Mouse (Mus musculus) layer of hippocampus, adult 8-10 months (tissue): ENCODE measurements around the gene Gh. TPM values are rescaled to one million over a fixed set of nuclear protein-coding genes. Genes with fewer than 3 reads are reported as not detected.
"Not testable (repeated sequence)": the region's sequence is repeated elsewhere in the genome, so short reads cannot be mapped to it uniquely, and the experiment has no call there.

ENCODE experiments used
- DNase-seq, 2 experiments: peaks; one replicate each; pipeline ENCODE4 v3.0.0; 2022; ENCODE audit warnings: low spot score in 2 of 2
- total RNA-seq, 4 experiments: library from RNA; stranded (reverse); gene quantifications; 2 replicates each; pipeline ENCODE4 v1.2.4; 2022

Gene Gh
- total RNA-seq: 1 to 10 TPM in 1 of 4 experiments, under 1 TPM in 1, not detected in 2; 0.57 to 1.7 TPM

DNA sequence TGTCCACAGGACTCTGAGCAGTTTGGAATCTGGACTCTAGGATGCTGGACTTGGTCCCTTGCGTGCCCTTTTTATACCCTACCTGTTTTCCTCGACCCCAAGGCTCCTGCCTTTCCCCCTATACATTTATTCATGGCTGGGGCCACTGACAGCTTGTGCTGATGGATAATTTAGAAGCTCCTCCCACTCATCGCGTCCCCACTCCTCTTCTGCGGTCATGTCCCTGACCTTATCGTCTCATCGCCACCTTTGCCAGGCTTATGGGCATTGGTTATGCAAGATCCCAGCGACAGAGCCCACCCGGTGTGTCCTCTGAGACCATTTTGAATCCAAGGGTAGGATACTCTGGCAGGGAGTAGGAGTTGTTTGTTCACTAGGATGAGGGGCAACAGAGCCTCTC, at the start of gene Gh:
Gene Gh (minus strand): TSS at position 101 of the 400 bp plus-strand sequence.
- DNase-seq: no peak

DNA sequence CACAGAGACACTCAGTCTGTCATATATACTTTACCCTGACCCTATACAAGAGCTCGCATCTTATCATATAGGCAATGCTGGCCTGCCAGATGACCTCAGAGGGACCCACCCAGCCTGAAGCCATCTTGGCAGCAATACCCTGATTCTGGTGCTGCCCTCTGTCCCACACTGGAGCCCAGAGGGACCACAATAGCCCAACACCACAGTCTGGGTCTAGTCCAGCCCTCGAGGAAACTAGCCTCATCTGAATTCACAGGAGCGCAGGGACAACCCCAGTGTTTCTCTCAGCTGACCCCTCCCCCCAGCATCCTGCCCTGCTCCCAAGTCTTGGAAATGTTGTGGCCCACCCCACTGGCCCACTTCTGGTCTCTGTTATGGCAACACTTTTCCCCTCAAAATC, 49.6 kb upstream of the Gh start:
- DNase-seq: no peak

DNA sequence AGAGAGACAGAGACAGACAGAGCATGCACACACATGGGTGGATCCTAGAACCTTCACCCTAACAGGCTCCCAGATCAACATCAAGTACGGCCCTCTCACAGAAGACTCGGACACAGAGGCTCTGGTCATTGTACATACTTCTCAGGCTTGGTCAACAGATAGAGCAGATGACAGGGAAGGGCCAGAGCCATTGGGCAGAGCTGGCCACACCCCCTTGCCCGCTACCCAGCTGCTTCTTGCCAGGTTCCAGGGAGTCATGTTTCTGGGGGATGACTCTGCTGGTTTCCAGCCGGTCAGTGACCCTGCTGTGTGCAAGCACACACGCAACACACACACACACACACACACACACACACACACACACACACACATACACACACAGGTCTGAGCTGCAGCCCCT, 49.2 kb upstream of the Gh start:
- no peak for DNase-seq

DNA sequence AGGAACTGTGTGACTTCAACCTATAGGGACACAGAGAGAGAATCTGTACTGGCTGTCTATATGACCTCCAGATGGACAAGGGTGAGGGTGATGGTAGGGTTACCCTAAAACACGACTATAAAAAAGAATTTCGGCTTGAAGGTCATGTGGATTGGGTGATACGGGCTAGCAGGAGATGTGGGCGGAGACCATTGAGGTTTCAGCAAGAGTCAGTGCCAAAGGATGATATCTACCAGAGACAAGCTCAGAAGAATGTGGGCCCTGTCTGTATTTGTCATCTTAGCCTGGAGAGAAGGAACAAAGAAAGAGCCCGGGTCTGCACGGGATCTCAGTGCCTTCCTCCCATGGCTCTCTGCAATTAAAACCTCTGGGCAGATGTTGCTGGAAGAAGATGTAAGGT, 48.1 kb upstream of the Gh start:
- DNase-seq: no peak

DNA sequence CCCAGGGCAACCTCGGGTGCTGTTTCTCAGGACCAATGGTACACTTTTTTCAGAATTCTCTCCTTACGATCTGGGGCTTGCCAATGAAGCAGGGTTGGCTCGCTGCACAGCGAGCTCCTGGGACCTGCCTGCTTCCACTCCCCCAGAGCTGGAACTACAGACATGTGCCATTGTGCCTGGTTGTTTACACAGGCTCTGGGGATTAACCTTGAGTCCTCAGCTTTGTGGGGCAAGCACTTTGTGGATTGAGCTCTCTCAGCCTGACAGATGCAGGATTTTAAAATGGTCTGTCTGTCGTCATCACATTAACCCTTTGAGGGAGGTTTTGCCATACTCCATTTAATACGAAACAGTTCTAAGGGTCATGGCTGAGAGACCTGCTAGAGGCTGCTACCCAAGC, 43.2 kb upstream of the Gh start:
- DNase-seq: no peak

DNA sequence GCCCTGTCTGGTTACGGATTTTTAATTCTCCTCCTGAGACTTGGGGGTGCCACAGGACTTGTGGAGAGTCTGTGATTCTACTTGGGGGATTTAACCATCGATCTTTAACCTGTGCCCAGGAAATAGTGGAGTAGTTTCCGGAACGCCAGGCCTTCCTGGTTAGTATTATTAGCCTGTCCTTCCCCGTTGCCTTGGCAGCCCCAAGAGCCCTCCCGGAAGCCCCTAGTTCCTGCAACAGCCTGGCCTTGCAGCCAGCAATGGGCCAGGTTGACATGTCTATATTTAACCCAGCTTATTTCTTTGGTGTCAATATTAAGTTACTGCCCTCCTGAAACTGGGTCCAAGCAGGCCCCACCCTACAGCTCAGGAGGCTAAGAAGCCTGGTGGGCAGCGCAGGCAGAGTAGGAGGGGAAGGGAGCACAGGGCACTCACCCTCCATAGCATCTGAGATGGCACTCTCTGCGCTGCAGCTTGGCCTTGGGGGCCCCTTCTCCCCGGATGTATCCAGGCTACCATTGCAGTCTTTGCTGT, 39.4 kb upstream of the Gh start:
- no peak for DNase-seq

DNA sequence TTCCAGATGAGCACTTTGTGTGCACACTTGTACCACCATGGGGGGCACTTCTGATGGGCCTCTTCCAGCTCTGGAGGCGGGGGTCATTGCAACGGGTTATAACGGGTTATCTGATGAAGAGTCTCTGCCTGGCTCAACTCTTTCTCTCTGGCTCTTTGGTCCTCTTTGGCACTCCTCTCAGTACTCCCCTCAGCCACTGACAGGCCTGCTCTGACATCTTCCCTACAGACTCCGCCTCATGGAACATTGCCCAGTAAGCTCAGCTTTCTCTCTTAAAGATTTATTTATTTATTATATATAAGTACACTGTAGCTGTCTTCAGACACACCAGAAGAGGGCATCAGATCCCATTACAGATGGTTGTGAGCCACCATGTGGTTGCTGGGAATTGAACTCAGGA, 37.7 kb upstream of the Gh start:
- DNase-seq: not testable (repeated sequence)

DNA sequence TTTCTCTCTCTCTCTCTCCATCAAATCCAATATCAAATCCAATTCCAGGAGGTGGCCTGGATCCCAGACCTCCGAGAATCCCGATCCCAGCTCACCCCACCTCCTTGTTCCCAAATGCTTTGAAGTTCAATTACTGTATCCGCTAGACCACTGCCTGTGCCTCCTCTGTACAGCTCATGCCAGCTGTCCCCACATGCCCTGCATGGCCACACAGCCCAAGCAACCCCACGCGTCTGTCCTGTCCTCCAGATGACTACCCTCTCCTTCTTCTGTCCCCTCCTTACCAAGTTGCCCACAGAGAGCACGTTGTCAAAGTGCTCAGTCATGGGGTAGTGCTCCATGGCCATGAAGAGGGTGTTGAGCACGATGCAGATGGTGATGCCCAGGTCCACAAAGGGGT, 37.2 kb upstream of the Gh start:
- no peak for DNase-seq

DNA sequence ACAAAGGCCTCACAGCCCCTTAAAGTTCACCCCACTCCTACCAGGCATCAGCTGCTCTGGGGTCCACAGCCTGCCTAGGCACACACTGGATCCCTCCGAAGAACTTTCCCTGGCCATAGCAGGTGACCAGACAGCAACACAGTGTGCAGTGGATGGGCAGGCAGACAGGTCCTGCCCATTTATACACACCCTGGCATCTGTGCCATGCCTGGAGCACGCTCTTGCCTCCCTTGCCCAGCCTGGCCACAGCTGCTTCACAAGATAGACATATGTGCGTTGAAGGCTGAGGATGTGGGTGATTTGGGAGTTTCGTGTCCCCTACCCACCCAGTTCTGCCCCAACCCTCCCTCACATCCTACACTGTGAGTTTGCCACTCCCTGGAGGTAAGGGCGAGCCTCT, 36.4 kb upstream of the Gh start:
- no peak for DNase-seq

DNA sequence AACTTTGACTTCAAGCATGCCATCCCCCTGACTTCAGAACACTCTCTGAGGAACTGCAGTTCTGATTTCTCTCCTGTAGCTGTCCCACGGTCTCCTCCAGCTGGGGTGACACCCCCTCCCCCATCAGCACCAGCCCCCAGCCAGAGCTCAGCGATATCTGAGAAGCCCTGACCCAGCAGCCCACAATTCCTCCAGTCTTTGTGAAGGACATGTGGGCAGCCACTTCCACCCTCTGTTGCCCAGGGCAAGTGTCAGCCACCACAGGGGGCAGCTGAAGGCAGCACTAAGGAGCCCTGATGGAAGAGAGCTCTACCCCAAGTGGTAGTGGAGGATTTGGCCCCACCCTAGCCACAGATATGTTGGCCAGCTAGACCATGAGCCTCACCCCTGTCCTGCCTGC, 32.4 kb upstream of the Gh start:
- no peak for DNase-seq

DNA sequence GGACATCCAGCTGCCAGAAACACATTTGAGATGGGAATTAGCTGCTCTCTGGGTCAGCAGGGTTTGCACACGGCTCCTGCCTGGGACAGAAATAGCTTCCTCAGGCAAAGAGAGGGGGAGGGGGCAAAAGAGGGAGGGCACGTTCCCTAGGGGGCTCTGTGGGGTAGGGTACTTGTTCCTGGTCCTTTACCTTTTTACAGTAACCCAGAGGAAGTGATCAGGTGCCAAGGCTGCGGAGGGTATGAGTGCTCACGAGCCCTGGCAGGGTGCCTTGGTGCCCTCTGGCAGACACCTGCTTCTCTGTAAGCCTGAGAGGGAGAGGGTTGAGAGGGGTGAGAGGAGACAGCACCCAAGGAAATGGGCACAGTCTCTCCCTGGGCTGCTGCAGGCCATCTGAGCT, 30.8 kb upstream of the Gh start:
- no peak for DNase-seq

DNA sequence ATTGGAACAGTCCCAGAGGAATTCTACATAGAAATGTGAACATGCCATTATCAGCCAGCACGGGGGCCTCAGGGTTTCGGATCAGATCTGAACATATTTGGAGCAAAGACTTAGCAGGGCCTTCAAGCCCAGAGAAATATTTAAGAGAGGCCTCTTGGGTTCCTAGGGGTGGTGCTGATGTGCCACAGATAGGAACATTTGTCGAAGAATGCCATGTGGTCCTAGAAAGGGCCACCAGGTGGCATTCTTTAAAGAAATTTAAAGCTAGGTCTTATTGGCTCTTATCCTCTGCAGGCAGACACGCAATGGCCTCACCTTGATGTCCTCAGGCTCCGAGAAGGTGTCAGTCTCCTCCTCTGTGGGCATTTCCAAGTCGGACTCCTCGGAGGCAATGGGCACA, 28.0 kb upstream of the Gh start:
- peak in 1 of 2 experiments; percentile 20 for DNase-seq

DNA sequence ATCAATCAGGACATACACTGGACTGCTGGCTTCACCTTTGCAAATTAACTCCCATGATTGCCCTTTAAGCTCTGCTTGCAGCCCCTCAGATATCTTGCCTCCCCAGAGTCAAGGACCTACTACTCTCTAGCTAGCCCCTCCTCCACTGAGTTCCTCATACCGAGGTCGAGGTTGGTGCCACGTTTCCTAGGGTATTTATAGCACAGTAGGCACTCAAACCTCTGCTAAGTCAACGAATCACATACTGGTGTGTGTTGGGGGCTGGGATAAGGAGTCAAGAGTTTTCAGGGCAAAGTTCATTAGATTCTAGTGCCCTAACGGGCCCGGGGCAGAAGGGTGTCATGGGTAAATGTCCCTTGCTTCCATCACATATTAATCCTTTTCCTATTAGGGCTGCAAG, 27.5 kb upstream of the Gh start:
- DNase-seq: no peak

DNA sequence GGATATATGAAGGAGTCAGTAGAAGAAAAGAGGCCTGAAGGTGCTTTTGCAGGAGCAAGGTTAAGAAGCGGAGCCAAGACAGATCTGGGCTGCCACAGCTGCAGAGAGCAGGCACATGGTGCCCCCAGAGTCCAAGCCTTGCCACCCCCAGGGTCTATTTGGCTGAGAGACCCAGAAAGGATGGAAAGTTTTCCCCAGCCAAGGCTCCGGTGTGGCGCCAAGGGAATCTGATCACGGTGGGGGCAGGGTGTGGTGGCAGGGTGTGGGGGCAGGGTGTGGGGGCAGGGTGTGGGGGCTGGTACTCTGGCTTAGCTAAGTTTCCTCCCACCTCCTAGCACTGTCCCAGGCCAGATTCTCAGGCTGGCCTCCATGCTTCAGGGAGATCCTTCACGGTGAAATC, 26.9 kb upstream of the Gh start:
- no peak for DNase-seq

DNA sequence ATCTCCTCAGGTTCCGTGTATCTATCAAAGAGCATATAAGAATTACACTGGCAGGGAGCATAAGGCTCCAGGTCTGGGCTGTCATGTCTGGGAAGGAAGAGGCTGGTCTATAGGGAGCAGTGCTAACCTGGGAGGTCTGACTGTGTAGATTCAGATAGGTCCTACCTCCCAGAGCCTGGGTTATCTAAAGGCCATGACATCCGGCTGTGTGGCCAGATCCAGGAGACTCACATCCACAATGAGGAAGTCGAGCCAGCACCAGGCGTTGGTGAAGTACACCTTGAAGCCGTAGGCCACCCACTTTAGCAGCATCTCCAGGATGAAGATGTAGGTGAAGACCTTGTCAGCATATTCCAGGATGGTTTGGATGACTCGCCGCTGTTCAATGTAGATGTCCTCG, 24.8 kb upstream of the Gh start:
- DNase-seq: no peak

DNA sequence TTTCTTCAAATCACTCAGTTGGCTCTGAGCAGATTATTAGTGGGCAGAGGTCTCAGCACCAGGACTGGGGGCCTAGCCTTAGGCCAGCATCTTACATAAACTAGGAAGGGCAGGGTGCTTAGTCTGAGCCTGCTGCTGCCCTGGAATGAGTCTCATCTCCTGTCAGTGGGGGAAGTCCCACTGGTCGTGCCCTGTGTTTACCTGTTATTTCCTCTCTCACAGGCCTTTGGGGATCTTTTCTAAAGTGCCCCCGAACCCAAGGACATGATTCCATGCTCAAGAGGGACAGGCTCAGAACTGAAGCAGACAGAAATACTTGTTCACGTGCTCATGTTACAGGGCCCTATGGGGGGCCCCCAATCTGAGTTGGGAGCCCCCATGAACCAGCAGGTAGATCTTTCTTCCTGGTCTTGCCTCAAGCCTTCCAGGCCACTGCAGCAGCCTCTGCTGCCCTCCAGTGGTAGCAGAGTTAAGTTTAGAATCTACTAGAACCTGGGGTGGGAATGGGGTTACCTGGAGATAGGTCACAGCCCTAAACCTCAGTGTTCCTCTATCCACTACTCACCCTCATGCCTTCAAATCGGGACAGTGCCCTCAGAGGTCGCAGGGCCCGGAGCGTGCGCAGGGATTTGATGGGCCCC, 24.0 kb upstream of the Gh start:
- DNase-seq: peak; percentile 16 to 50

DNA sequence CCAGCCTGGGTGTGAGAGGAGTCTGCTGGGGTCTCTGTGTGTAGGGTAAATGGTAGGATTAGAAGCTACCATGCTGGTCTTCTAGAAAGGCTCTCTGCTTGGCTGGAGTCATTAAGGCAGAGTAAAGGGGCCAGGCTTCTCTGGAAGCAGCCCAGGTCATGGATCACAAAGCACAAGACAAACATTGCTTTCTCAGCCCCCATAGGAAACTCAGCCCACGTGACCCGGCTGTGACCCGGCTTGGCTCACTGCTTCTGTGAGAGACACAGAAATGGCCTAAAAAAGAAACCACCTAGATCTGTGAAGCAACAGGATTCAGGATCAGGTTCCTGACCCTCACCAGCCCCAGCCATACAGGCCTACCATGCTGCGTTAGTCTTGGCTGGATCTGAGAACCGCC, 23.2 kb upstream of the Gh start:
- no peak for DNase-seq

DNA sequence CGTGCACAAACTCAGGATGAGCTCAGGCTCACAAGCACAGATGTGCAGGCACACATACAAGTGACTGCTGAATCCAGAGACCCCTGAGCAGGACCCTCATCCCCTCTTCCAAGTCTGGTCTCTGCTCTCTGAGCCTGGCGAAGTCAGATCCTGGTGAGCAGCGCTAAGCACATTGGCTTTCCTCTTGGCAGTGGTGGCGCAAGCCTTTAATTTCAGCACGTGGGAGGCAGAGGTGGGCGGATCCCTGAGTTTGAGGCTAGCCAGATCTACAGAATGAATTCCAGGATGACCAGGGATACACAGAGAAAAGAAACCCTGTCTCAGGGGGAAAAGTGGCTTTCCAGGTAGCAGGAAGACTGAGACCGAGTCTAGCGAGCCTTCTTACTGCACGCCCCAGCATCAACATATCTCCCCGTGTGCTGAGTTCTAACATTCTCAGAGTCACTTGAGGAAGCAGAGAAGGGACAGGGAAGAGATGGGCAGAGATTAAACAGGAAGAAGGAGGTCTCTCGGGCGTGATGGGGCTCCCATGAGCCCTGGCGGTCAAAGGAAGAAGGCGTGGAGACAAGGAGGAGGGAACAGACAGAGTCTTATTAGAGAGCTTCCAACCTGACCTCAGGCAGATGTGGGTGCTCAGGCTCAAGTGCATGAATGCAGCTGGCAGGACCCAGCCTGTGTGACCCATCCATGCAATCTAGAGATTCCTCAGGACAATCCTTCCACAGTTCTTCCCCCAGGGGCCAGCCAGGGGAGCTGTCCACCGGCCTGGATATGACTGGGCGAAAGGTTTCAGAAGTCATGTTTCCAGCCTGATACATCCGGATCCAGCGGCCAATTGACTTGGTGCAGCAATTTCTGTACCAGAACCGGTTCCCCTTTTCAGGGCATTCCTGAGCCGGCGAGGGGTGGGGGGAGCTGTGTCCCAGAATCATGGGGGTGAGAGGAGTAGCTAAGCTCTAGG, 17.0 kb upstream of the Gh start:
- DNase-seq: no peak

DNA sequence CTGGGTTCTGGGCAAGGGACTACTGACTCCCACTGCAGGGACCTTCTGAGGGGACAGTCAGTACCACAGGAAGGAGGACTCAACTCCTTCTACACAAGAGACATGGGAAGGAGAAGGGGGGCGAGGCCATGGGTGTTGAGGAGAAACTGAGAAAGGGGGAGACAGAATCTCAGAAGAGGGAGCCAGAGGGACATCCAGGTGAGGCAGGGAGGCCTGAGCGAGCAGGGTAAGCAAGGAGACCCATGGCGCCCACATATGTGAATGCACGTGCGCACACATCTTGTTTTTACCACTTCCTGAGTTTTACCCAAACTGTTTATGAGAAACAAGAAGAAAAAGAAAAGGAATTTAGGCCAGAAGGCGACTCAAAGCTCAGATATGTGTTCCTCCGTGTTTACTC, 16.1 kb upstream of the Gh start:
- DNase-seq: no peak

DNA sequence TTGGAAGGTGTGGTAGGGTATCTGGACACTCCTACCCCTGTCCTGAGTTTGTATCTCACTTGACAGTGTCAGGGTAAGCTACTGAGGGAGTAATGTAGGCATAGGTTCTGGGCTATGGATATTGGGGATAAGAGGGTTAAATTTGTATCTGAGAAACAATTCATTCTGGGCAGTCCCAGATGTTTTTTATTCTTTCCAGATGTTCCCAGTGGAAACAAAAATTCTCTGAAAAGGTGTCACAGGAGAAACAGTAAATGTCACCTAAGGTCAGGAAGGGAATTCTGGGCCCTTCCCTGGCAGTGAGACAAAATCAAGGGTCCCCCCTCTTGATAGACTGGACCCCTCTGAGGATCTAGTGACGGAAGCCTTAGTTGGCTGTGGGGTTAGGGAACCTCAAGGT, 14.8 kb upstream of the Gh start:
- no peak for DNase-seq

DNA sequence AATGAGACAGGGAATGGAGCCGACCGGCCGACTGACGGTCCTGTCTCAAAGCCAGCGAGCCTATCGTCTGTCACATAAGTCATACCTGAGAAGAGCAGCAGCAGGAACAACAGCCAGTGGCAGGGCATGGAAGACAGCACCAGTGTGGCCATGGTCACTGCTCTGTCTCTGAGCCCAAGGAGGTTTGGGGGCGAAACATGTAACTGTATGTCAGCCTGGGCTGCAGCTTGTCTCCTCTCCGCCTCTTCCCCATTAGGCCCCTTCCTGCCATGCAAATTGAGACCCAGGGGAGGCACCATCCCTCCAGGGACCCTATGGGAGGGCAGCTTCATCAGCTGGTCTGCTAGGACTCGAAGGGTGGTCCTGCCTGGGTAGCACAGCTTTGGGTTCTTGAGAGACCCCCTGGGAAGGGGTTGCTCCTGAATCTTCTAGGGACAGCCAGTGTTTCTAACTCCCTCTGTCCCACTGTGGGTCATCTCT, 12.7 kb upstream of the Gh start, which contains the start of gene Cd79b:
Gene Cd79b (minus strand): TSS at position 430 of the 480 bp plus-strand sequence.
- no peak for DNase-seq

DNA sequence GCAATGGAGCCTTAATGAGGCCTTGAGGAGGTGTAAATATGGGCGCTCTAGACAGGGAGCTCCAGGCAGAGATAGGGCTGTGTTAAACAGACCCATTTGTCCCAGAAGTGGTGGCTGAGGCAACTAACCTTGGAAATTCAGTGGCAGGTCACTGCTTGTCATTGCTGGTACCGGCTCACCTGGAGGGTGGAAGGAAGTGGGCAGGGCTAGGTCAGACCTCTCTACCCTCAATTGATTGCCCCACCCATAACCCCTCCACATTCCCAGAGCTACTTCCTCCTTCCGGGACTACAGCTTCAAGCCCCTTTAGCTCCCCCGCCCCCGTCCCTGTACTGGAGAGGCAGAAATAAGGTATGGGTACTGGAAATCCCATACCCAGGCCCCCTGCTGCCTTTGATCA, 11.9 kb upstream of the Gh start:
- no peak for DNase-seq
